Mouse (Mus musculus): ENCODE results near the gene Kif2a. TPM values are rescaled to one million over a fixed set of nuclear protein-coding genes. Genes with fewer than 3 reads are reported as not detected.
A peak's percentile ranks its signal among the peaks of the same experiment; 100 is the strongest.

The Kif2a gene
- polyA plus RNA-seq, 1 experiment from 2014 or later = 20.2 TPM

DNA sequence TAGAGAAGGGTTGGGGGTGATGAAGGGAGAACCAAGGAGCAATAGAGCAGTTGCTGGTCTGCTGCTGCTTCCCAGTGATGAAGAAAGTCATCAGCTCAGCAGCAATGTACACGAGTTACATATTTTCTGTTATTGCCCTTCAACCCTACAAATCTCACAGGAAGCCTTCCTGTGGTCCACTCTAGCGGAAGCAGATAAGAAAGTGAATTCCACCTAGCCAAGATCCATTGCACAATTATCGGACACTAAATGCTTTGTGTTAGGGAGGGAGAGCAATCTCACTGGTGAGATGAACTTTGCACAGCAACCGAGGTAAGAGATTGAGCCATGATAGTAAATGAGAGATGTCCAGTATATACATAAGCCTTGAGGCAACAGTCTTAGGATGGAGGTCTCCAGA lies 17.6 kb upstream of the Kif2a start:
- Histone ChIP-seq H3K27me3 (no peaks in the 10 kb centered on the region), H3K4me1 (0 out of 2 replicates have a peak, but pooled peaks cover 2% of the 10 kb centered on the region), H3K4me3 (no peak overlapping the region), H3K9ac (no peak overlapping the region), H3K9me3 (no peaks in the 10 kb centered on the region), H3K4me2 (replicated peaks) (no peak overlapping the region), H3K36me3 (no peaks in the 10 kb centered on the region), H3K27ac (no peak overlapping the region)
- ATAC-seq (ENCODE audit: low FRiP score, low read depth) = no peak
- 86% methylated on average over 4 of the region's 4 CpGs for WGBS

DNA sequence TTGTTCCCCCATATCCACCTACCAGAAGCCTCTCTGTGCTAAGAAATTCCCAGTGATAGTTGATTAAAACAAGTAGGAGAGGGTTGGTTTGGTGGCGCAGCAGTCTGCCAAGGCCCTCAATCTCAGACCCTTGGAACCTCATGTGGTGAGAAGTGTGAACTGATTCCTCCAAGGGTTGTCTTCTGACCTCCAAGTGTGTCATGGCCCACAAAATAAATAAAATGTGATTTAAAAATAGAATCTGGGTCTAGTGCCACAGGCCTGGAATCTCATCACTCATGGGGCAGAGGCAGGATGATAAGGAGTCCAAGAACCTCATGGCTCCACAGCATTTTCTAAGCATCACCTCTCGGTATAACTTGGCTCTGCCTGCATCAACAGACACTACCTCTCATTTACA lies 16.4 kb upstream of the Kif2a start:
- no peaks in the 10 kb centered on the region for H3K36me3 ChIP-seq
- WGBS = 85% methylated on average over 2 of the region's 2 CpGs
- no peaks in the 10 kb centered on the region for H3K9me3 ChIP-seq
- no peaks in the 10 kb centered on the region for H3K4me1 ChIP-seq
- H3K4me2 ChIP-seq (replicated peaks) = no peak overlapping the region
- H3K4me3 ChIP-seq = no peak overlapping the region
- no peaks in the 10 kb centered on the region for H3K27me3 ChIP-seq
- H3K9ac ChIP-seq = no peak overlapping the region
- no peak overlapping the region for H3K27ac ChIP-seq
- ATAC-seq (ENCODE audit: low FRiP score, low read depth) = no peak

DNA sequence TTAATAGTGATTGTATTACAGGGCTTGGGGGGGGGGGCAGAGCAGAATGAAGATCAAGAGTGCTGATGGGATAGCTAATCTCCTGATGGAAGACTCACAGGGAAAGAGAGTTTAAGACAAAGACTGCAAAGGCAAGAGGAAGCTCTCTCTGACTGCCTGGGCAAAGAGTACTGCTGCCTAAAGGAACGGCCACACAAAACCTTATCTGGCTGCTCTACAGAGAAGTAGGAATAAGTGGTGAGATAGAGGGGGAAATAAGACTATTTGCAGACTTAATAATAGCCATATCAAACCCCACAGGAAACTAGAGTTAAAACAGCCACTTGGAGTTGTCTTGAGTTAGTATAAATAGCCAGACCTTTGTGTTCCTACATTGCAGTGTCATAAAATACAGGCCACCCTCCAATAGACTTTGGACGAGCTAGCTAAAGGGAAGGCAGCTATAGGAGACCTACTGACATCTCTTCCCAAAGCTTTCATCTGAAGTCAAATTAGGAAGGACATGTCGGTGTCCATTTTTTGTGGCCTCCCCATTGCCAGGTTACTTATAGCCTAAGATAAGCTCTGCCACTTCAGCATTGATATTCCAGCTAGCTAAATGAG lies 13.7 kb upstream of the Kif2a start:
- H3K27me3 ChIP-seq = no peaks in the 10 kb centered on the region
- 73% methylated on average over 3 of the region's 3 CpGs for WGBS
- H3K36me3 ChIP-seq = no peaks in the 10 kb centered on the region
- H3K9me3 ChIP-seq = no peaks in the 10 kb centered on the region
- ATAC-seq (ENCODE audit: low FRiP score, low read depth) = no peak
- no peak overlapping the region for H3K4me3 ChIP-seq
- no peak overlapping the region for H3K4me2 ChIP-seq (replicated peaks)
- H3K4me1 ChIP-seq = no peaks in the 10 kb centered on the region
- H3K27ac ChIP-seq = no peak overlapping the region
- H3K9ac ChIP-seq = no peak overlapping the region

DNA sequence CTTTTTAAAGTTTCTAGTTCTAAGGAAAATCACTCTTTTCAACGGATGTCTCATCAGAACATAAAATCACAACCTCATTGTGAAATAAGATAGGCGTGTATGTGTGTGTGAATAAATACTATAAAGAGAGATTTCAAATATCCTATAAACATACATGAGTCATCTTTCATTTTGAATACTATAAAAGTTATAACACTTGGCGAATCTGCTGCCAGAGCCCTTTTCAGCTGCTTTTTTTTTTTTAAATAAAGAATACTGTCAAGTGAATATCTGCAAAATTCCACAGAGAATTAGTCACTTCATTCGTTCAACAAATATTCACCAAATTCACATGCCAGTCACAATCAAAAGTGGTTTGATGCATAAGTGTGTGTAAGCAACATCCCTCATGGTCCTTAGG lies 13.2 kb upstream of the Kif2a start:
- no peak for ATAC-seq (ENCODE audit: low FRiP score, low read depth)
- no peak overlapping the region for H3K4me2 ChIP-seq (replicated peaks)
- no peak overlapping the region for H3K27ac ChIP-seq
- H3K4me3 ChIP-seq = no peak overlapping the region
- H3K9ac ChIP-seq = no peak overlapping the region
- no peaks in the 10 kb centered on the region for H3K9me3 ChIP-seq
- WGBS = 87% methylated on average over 4 of the region's 4 CpGs
- H3K4me1 ChIP-seq = no peaks in the 10 kb centered on the region
- no peaks in the 10 kb centered on the region for H3K27me3 ChIP-seq
- H3K36me3 ChIP-seq = no peaks in the 10 kb centered on the region

DNA sequence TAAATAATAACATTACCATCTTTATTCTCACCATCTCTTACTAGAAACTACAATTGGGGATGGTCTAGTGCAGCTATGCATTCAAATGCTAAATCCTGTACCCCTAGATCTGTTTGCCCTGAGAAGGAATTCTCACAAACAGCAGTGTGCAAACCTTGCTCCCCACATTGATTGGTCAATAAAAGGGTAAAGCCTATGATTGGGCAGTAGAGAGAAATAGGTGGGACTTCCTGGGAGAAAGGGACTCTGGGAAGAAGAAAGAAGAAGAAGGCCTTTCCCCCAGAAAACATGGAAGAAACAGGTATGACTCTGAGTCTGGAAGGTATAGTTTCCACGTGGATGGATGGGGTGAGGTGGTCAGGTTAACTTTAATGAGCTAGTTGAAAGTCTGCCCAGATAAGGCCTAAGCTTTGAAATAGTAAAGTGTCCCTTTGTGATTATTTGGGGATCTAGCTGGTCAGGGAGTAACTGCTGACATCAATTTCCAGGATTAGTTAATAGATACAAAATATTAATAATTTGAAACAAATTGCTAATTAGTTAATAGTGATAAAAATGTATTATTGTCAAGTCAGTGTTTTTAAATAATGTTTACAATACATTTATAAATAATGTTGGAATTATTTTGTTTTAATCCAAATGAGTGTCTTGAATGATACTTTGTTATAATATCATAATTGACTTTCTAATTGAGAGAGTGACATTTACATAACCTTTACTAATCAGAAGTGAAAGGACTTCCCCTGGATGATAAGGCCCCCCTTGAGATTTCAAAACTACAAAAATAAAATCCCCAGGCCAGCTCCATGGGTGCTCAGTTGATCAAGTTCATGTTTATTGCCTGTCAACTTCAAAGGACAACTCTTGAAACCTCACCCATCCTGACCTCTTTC lies 12.3 kb upstream of the Kif2a start:
- Histone ChIP-seq H3K9ac (no peak overlapping the region), H3K4me3 (no peak overlapping the region), H3K27ac (no peak overlapping the region), H3K4me1 (no peaks in the 10 kb centered on the region), H3K36me3 (no peaks in the 10 kb centered on the region), H3K4me2 (replicated peaks) (no peak overlapping the region), H3K27me3 (no peaks in the 10 kb centered on the region), H3K9me3 (no peaks in the 10 kb centered on the region)
- 48% methylated on average over 1 of the region's 1 CpGs for WGBS
- no peak for ATAC-seq (ENCODE audit: low FRiP score, low read depth)

DNA sequence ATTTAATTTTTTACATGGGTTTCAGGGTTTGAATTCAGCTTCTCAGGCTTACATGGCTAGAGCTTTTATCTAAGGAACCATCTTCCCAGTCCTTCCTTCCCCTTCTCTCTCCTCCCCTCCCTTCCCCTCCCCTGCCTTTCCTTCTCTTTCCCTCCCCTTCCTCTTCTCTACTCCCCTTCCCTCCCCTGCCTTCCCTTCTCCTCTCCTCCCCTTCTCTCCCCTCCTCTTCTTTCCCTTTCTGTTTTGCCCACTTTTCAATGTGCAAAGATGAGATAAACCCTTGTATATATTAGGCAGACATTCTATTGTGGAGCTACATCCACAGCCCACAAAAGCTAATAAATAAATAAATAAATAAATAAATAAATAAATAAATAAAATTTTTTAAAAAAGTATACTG lies 9.3 kb upstream of the Kif2a start:
- Histone ChIP-seq H3K4me2 (replicated peaks) (no peak overlapping the region), H3K4me1 (no peaks in the 10 kb centered on the region), H3K27ac (no peak overlapping the region), H3K36me3 (no peaks in the 10 kb centered on the region), H3K4me3 (no peak overlapping the region), H3K9ac (no peak overlapping the region), H3K9me3 (no peaks in the 10 kb centered on the region), H3K27me3 (no peaks in the 10 kb centered on the region)
- no peak for ATAC-seq (ENCODE audit: low FRiP score, low read depth)

DNA sequence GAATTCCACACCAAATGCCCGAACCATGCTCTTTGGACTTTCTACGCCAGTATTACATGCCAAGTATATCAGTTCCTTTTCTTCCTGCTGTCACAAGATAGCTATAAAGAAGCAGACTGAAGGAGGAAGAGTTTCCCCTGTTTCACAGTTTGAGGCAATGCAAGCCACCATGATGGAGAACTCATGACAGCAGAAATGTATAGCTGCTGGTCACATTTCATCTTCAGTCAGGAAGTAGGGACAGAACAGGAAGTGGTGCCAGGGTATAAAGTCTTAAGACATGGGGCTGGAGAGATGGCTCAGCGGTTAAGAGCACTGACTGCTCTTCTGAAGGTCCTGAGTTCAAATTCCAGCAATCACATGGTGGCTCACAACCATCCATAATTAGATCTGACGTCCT lies 5.3 kb upstream of the Kif2a start:
- no peak for ATAC-seq (ENCODE audit: low FRiP score, low read depth)
- Histone ChIP-seq H3K27me3 (no peaks in the 10 kb centered on the region), H3K4me3 (no peak overlapping the region), H3K9ac (no peak overlapping the region), H3K36me3 (no peaks in the 10 kb centered on the region), H3K9me3 (0 out of 2 replicates have a peak, but pooled peaks cover 5% of the 10 kb centered on the region), H3K27ac (no peak overlapping the region), H3K4me2 (replicated peaks) (no peak overlapping the region), H3K4me1 (peaks cover 4% of the 10 kb centered on the region; the same call in 1 of the 2 replicates)
- WGBS = 80% methylated on average over 4 of the region's 4 CpGs

DNA sequence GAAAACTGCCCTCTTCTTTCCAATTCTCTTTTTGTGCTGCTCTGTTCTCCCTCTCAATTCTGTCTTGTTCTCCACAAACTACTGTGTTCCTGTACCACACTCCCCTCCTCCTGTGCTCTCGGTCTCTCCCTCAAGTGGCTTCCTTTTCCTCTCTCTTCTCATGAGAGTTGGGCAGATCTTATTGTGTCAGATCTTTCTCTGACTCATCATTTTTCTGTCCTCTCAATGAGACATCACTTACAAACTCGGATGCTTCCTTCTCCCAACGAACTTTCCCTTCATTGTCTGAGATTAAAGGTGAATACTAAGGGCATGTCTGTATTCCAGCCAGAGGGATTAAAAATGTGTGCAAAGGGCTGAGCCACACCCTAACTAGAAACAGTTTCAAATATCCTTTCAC lies 3.7 kb upstream of the Kif2a start:
- no peak overlapping the region for H3K9ac ChIP-seq
- H3K27ac ChIP-seq = no peak overlapping the region
- no peaks in the 10 kb centered on the region for H3K36me3 ChIP-seq
- H3K4me1 ChIP-seq = peaks cover 6% of the 10 kb centered on the region; the same call in 1 of the 2 replicates
- 0 out of 2 replicates have a peak, but pooled peaks cover 5% of the 10 kb centered on the region for H3K9me3 ChIP-seq
- 77% methylated on average over 3 of the region's 3 CpGs for WGBS
- ATAC-seq (ENCODE audit: low FRiP score, low read depth) = no peak
- no peaks in the 10 kb centered on the region for H3K27me3 ChIP-seq
- no peak overlapping the region for H3K4me2 ChIP-seq (replicated peaks)
- H3K4me3 ChIP-seq = no peak overlapping the region

DNA sequence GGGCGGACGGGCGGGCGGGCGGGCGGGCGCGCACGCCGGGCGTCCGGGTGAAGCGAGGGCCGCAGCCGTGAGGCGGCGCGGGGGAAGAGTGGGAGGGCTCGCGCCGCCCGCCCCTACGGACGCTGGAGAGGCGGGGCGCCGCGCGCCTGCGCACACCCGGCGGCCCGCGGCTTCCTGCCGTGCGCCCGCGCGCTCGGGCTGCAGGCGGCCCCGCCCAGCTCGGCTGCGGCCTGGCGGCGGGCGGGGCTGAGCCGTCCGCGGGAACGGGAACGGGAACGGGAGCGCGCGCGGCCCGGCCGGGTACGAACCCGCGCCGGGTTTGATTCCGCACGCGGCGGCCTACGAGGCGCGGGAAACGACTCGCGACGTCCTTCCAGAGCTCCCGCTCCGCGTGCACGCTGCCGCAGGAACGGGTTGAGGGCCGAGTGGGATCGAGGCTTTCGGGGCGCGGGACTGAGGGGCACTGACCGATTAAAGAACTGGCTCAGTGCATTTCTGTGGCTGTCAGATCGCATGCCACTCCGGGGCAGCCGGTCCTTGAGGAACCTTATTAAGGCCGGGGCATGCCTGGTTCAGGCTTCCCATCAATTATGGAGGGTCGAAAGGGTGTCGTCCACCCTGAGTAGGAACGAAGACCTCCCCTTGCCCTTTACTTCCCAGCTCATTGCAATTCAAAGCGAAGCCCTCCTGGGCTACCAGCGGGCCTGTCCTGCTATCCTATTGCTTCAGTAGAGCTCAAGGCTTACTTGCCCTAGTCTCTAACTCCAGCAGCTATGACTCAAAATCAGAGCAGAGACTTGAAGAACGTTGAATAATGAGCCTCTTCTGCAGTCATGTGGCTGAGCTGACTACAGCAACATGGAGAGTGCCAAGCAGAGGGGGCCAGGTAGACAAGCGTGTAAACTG lies 593 bp upstream of the Kif2a start:
- H3K4me2 ChIP-seq (replicated peaks) = peak overlapping the region; percentile 74
- peak overlapping the region; percentile 91 for H3K9ac ChIP-seq
- ATAC-seq (ENCODE audit: low FRiP score, low read depth) = peak; percentile 95
- no peaks in the 10 kb centered on the region for H3K27me3 ChIP-seq
- no peaks in the 10 kb centered on the region for H3K36me3 ChIP-seq
- WGBS = under 1% methylated on average over 53 of the region's 97 CpGs
- peak overlapping the region; percentile 93 for H3K4me3 ChIP-seq
- peak overlapping the region; percentile 96 for H3K27ac ChIP-seq
- 0 out of 2 replicates have a peak, but pooled peaks cover 5% of the 10 kb centered on the region for H3K9me3 ChIP-seq
- peaks cover 18% of the 10 kb centered on the region for H3K4me1 ChIP-seq

DNA sequence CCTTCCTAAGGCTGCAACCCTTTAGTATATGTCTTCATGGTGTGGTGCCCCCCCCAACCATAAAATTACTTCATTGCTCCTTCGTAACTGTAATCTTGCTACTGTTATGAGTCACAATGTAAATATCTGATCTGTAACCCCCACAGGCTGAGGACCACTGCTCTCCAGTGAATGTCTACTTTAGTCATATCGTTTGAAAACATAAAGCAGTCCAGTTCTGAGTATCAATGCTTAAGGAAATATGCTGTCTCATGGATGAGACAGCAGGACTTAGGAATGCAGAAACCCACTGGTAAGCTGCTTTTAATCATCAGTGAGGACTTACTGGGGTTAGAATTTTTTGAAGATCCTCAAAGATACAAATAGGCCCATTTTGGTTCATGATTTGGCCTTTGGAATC lies 2.5 kb downstream of the Kif2a start:
- Histone ChIP-seq H3K4me2 (replicated peaks) (no peak overlapping the region; the same call in 1 of the 2 replicates), H3K4me3 (no peak overlapping the region), H3K9me3 (0 out of 2 replicates have a peak, but pooled peaks cover 5% of the 10 kb centered on the region), H3K27ac (no peak overlapping the region), H3K27me3 (no peaks in the 10 kb centered on the region), H3K36me3 (peaks cover 9% of the 10 kb centered on the region), H3K4me1 (peaks cover 18% of the 10 kb centered on the region), H3K9ac (no peak overlapping the region)
- WGBS = 74% methylated on average over 2 of the region's 2 CpGs
- ATAC-seq (ENCODE audit: low FRiP score, low read depth) = no peak

DNA sequence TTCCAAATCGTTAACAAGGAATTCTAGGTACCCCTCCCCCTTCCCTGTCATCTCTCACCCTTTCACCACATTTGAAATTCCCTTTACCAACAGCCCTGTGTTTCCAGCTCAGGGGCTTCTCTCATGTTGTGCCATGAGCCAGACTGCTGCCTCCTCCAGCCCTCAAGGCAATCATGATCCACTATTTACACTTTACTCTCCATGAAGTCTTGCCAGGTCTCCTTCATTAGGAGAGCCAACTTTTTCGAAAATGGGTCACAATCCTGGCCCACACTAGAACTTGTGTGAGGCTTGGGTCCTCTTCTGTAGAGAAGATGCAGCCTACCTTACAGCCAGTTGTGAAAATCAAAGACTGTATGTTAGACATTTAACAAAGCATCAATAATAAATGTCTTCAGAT lies 8.0 kb downstream of the Kif2a start:
- H3K4me2 ChIP-seq (replicated peaks) = no peak overlapping the region
- peaks cover 9% of the 10 kb centered on the region for H3K36me3 ChIP-seq
- peaks cover 5% of the 10 kb centered on the region; the same call in 1 of the 2 replicates for H3K4me1 ChIP-seq
- WGBS = 70% methylated on average over 2 of the region's 2 CpGs
- H3K9me3 ChIP-seq = no peaks in the 10 kb centered on the region
- H3K27ac ChIP-seq = no peak overlapping the region
- no peak overlapping the region for H3K9ac ChIP-seq
- ATAC-seq (ENCODE audit: low FRiP score, low read depth) = no peak
- no peaks in the 10 kb centered on the region for H3K27me3 ChIP-seq
- H3K4me3 ChIP-seq = no peak overlapping the region

DNA sequence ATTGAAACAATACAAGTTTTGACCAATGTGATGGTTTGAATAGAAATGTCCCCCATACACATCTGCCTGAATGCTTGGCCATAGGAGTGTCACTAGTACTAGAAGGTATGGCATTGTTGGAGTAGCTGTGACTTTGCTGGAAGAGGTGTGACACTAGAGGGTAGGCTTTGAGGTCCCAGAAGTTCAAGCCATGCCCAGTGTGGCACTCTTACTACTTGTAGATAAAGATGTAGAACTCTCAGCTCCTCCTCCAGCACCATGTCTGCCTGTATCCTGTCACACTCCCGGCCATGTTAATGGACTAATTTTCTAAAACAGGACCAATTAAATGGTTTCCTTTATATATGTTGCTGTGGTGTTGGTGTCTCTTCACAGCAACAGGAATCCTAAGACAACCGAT lies 10.3 kb downstream of the Kif2a start:
- Histone ChIP-seq H3K9me3 (no peaks in the 10 kb centered on the region), H3K4me1 (peaks cover 4% of the 10 kb centered on the region; the same call in 1 of the 2 replicates), H3K27ac (no peak overlapping the region), H3K27me3 (no peaks in the 10 kb centered on the region), H3K9ac (no peak overlapping the region), H3K36me3 (peaks cover 3% of the 10 kb centered on the region), H3K4me3 (no peak overlapping the region), H3K4me2 (replicated peaks) (no peak overlapping the region)
- no peak for ATAC-seq (ENCODE audit: low FRiP score, low read depth)
- WGBS = 77% methylated on average over 2 of the region's 2 CpGs
